Mouse (Mus musculus): Measurements from ENCODE around the gene Eif3j1.

DNA sequence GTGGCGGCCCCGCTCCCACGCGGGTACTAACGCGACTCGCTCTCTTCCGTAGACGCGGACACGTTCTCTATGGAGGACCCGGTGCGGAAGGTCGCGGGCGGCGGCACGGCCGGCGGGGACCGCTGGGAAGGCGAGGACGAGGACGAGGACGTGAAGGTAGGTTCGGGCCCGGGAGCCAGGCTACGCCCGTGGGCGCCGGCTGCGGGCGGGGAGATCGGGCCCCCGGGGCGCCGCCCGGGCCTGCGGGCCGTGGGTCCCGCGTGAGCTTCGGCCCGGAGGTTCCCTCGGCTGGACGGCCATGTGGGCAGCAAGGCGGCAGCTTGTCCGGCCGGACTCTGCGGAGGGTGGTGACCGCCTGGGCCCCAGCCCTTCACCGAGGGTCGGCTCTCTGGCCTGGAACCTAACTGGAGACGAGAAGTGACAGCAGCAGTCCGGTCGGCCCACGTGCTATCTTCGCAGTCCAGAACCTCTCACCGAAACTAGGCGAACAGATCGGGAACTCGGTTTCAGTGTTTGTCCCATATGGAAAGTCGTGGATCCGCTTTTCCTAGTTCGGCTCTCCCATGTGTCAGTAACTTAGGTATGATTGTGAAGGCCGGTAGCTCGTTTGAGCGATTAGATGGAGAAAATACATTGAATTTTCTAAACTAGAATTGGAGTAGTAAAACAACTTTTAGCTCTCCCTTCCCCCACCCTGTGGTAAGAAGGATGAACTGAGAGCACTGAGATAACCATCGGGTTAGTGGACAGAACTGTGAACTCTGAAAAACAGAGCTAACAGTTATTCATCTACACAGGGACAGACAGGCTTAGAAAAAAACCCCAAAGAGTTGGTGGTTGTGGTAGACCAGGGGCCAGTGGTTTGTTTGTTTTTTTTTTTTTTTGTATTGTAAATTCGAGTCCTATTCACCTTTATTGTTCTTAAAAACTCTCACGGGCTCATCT, 682 bp downstream of the Eif3j1 start:
- no peak for TF ChIP-seq CTCF (IDR thresholded peaks at IDR 0.05; ENCODE audit: borderline replicate concordance, control insufficient read depth, extremely low read depth, insufficient read depth, low read length, poor library complexity)
- TF ChIP-seq POLR2A (IDR thresholded peaks at IDR 0.05; ENCODE audit: control insufficient read depth, extremely low read depth, insufficient read depth, low read length, poor library complexity): no peak
